Mouse (Mus musculus) yolk sac, embryonic 10.5 days (tissue): ENCODE results near the gene Slc22a15.
"Not testable (repeated sequence)": the region's sequence is repeated elsewhere in the genome, so short reads cannot be mapped to it uniquely, and the experiment has no call there.

Experiments
- DNase-seq: peaks from one replicate; pipeline ENCODE4 v3.0.0-alpha.2; 2017; ENCODE audit warnings: low spot score

Gene Slc22a15

DNA sequence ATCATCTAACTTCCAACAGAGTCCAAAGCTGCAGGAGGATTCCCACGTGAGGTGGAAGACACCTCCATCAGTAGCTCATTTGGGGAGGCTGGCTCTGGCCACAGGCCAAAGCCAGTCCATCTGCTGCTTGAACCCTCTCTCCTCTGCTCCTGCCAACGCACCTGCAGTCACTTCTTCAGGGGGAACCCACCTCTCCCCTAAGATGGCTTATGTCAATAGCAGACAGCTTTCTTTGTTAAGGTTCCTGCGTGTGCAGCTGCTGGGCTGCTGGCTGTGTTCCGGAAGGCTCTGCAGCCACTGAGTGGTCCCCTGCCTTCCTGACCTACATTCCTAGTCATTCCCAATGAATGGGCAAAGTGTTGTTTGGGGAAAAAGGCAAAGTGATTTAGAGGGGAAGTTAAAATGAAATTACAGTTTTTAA lies 57.2 kb downstream of the Slc22a15 start:
- no peak for DNase-seq

DNA sequence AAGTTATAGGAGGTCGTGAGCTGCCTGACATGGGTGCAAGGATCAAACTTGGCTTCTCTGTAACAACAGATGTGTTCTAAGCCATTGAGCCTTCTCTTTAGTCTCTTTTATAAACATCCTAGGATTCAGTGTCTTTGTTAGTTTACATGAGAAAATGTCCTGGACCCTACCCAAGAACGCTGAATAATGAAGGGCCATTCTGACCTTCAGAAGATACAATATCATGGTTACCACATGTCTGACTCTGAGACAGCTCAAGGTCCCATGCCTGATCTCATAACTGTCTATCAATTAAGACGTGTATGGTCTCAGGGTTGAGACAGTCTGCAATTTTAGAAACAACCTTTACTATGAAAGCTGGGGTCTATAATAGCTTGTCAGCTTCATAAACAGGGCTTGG lies 62.4 kb downstream of the Slc22a15 start:
- DNase-seq = no peak

DNA sequence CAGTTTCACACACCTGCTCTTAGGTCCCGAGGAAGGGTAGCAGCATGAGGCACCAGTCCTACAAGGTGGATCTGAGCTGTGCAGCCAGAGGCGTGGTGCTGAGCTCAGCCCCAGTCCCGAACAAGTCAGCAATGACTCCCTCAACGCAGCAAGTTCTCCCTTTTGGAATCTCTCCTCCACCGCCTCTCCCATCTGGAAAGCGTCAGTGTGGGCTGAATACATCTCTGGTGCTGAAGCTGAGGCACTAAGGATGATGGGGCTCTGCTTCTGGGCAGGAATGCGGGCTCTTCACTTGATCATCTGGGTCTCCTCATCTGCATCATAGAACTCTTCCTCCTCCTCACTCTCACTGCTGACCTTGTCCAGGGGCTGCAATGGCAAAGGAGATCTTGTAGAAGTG lies 64.1 kb downstream of the Slc22a15 start:
- no peak for DNase-seq

DNA sequence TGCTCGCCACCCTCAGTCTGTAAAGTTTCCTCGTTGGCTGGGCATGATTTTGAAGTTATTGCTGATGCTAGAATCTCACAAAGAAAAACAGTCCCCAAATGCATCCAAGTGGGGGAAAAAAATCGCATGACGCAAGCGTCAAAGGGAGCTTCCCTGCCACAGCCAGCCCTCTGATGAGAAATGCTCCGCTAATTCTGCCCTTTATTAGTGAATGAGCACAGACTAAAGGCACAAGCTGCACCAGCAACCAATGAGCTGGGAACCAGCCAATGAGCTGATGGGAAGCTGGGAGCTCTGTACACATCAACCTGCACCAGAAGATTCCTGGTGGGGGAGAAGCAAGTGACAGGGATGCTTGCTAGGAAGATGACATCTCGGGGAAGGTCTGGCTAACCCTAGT lies 64.5 kb downstream of the Slc22a15 start:
- DNase-seq = no peak

DNA sequence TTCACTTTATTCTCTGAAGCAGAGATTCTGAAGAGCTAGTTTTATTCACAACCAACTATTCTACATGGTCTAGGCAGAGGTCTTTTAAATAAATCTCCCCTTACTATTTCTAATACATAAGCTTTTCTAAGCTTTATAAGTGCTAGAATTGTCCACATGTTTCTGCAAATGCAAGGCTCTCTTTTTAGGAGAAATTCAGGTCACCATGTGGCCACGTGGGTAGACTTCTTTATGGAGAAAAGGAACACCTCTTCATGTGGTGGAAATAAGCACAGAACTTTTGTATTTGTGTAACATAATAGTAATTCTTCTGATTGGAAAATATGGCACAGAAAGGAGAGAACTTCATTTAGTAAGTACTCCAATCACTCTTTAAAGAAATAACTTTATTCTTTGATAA lies 70.2 kb downstream of the Slc22a15 start:
- DNase-seq = no peak

DNA sequence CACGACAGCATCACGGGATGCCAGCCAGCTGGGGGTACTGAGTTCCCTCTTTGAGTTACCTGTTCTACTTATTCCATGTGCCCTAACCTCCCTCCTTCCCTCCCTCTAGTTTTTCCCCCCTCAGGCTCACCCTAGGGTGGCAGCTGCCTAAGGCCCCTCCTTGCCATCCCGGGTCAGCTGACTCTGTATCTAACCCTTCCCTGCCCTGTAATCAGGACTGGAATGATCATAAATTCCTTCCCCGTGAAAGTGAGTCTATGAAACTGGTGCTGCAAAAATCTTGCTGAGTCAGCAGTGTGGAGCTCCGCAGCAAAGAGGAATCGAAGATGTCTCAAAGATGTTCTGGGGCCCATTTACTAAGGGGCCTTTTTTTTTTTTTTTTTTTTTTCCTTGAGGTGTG lies 72.9 kb downstream of the Slc22a15 start:
- DNase-seq = no peak

DNA sequence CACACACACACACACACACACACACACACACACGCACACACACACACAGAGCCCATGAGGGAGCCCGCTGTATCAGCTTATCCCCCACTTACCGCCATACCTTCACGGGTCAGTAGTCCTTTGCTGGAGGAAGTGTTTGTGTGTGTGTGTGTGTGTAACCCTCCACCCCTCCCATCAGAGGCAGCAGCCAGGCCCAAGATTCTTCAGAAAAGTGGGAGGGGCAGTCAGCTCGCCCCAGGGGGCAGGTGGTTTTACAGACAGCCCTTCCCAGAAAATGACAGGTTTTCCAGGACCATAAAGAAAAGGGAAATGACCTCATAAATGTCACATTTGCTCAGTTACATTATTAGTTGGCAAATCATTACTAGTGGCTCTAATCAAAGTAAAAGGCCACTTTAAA lies 75.4 kb downstream of the Slc22a15 start, which contains the start of gene Mab21l3:
Gene Mab21l3, minus strand, starts transcription at position 144 of the 400 bp plus-strand sequence.
- DNase-seq = no peak

DNA sequence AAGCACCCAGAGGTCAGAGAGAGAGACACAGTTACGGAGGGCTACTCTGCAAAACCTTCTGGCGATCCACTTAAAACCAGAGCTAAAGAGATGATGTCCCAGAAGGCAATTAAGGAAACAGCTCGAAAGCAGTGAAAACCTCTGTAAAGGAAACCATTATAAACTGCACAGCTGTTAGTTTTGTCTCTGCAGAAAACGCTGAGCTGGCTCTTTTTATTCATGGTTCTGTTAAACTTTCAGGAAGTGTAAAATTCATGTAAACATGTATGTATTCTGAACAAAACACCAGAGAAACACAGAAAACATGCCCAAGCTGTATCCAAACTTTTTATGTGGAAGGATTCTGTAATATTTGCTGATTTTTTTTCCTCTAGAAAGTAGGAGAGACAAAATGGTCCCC lies 78.2 kb downstream of the Slc22a15 start:
- DNase-seq = no peak

DNA sequence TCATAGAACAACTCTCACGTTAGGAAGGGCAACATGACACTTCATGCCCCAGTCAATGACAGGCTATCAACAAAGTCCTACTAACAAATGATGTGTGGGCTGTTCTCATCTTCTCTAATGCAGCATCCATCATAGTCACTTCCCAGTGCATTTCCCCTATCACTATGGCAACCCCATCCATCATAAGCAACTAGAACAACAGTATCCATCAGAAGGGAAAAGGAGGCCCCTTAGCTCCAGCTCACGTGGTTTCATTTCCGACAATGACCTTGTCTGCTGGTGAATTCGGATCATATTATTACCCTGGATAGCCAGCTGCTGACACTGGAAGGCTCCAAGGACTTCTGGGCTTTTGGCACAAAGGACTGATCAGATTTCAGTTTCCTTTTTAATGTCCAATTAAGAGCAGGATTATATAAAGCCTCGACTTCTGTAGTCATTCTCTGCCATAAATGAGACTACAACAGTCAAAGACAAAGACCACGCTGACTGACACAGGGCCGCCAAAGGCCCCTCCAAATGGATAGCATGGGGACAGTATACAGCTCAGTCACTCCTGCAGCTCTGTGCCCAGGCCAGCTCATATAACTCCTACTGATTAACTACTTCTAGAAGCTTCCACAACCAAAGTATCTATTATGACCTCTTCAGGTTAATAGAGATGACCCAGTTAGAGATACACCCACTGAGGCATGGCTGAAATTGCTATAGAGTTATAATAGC lies 81.7 kb downstream of the Slc22a15 start:
- no peak for DNase-seq

DNA sequence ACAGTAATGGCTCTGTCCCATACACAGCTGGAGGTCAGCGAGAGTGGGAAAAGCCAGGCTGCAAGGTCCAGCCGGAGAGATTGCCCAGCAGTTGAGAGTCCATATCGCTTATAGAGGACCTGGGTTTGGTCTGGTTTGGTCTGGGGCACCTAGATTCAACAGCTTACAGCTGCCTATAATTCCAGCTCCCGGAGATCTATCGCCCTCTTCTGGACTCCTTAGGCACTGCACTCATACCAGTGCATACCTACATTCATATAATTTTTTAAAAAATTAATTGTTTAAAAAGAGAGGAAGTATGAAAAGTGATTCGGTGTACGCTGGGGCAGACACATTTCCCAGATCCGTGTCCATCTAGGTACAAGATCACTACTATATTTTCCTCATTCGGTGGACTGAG lies 84.9 kb downstream of the Slc22a15 start:
- DNase-seq = no peak

DNA sequence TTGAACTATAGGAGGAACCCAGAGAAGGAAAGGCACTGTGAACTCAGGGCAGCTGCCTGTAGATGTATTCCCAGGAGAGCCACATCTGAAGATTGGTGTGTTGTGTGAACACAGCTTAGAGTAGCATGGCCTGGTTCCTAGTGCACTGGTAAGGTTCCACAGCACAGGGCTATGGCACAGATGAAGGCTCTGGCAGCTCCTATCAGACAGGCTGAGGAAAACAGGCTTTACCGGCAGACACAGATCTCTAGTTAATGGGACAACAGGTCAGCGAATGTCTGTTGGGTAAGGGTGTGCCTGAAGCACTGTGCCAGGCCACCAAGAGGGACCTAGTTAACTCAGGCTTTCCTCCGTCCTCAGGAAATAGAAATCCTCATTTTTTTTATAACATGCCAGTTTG lies 87.3 kb downstream of the Slc22a15 start:
- DNase-seq = no peak

DNA sequence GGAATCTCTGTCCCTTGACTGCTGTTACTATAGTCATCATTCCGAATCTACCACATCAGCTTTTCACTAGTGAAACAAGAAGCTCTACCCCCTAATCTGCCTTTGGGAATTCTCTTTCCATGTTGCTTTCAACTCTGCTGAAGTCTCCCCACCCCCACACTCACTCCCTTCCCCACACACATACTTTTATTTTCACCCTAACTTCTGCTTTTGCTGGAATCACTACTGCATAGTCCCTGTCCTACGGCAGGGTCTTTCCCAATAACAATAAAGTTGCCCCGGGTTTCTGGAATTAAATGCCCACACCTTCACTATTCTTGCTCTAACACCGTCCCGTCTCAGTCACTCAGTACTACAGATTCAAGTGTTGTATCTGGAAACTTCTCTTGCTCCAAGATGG lies 87.7 kb downstream of the Slc22a15 start:
- DNase-seq = no peak

DNA sequence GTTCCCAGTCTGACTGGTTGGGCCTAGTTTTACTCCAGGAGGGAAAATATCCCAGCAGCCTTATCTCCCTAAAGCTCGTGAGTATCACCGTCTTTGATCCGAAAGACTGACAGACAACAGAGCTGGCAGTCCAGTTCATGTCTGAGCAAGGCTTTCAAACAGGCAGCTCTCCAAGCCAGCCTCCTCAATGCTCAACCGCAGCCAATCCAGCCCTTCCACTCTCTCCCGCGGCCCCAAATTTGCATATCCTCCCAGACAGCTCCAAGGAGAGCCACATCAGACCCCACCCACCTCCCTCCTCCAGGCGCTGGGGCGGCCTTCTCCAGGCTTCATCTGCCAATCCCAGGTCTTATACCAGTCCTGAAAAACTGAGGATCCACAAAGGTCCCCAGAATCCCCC lies 88.2 kb downstream of the Slc22a15 start:
- DNase-seq = peak; percentile 91

DNA sequence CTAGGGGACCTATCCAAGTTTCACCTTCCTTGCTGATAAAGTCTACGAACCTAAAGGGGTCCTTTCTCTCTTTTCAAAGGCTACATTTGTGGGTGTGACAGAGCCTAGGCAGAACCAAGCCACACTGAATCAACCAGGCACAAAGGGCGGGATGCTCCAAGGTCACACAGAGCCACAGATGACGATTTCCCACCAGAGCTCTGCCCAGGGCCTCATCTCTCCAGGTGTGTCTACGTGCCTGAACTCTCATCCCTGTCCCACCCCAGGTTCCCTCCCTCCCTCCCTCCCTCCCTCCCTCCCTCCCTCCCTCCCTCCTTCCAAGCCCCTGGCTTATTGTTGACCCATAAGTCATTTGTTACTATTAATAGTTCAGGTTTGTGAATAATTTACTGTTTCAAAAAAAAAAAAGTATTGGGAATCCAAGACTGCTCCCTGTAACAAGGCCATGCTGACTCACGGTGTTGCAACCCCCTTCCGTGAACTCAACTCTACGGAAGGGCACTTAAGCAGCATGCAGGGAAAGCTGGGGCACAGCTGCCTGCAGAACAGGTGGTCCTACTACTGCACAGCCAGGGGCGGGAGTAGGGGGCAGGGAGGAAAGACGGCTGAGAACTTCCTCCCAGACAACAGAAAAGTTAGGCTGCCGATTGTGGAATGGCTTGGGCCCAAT lies 92.9 kb downstream of the Slc22a15 start:
- peak; percentile 77 for DNase-seq

DNA sequence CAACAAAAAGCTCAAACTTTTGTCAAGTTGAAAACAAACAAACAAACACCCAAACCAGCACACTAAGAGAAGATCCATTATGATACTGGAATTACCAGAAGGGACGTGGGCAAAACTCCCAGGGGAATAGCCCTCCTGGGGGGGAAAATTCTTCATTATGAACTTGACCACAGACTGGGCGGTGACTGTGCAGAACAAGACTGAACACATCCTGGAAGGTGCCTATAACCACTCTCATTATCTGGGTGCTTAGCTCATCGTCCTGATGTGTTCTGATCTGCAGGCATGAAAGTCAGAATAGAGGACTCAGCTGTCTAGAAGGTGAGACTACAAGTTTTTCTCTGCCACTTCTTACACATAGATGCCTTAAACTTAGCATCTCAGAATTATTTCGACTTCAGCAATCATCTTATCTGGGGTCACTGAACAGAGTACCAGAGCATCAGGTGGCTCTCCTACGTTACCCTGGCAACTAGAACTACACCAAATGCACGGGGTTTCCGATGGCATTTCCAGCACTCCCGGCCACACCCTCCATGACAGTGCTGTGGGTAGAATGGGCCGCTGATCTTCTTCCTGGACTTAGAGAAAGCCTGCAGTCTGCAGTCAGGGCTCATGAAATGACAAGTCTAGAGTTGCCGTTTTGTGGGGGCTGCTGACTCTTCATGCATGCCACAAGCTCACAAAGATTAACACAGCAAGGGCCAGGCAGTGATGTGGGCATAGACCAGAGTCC lies 94.2 kb downstream of the Slc22a15 start:
- no peak for DNase-seq

DNA sequence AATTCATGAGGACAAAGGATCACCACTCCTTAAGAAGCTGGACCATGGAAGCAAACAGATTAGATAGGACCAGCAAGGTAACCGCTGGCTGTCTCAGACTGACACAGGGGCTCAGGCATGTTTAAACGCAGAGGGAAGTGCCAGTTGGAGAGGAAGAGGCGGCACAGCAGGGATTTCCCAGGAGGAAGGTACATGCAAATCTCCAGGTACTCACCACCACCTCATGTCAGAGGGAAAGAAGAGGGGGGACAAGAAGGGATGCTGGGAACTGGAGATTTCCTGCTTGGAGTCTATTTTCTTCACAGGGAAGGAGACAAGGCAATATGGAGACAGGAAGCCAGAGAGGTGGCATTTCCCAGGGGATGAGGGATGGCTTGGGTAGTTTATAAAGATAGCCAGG lies 95.7 kb downstream of the Slc22a15 start:
- peak; percentile 41 for DNase-seq

DNA sequence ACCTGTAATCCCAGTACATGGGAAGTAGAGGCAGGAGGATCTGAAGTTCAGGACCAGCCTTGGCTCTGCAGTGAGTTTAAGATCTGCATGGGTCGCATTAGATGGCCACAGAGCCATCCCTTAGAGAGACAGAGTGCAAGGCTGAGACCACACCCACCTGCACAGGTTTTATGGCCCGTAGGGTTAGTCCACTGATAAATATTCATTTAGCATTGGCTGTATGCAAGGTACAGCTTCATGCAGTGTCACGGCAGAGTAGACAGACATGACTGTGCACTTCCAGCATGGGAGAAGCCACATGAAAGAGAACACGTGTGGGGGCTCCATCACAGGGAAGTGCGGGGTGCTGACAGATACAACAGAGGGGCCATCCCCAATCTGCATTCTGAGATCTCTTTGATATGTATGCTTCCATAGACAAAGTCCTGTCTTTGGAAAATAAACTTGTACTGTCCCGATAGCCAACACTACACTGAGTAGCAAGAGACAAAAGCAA lies 97.0 kb downstream of the Slc22a15 start:
- no peak for DNase-seq

DNA sequence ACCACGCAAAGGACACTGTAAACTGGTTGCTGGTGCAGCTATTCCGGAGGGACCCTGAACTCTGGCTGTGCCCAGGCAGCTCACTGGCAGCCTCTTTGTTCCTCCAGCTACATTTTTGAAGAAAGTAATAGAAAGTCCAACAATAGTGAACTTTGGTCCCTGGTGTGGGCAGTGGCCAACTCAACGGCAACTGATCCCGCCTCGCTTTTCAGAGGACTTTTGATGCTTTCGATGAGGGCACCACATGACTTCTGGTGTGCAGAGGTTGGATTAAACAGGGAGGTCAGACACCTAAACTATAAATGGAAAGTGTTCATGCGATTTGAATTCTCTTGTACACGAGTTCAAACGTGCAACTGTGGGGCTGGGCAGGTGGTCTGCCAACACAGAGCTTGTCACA lies 99.9 kb downstream of the Slc22a15 start:
- DNase-seq = no peak

DNA sequence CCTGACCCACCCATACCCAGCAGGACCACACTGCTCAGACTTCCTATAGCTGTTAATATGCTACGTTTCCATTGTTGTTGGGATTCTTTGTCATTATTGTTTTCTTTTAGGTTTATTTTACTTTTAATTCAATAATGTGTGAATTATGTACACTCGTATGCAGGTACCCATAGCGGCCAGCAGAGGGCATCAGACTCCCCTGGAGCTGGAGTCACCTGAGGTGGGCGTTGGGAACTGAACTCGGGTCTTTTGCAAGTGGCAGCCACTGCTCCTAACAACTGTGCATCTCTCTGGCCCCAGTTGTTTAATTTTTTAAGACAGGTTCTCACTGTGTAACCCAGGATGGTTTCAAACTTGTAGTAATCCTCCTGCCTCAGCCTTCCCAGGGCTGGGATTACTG lies 102.2 kb downstream of the Slc22a15 start:
- DNase-seq = no peak

DNA sequence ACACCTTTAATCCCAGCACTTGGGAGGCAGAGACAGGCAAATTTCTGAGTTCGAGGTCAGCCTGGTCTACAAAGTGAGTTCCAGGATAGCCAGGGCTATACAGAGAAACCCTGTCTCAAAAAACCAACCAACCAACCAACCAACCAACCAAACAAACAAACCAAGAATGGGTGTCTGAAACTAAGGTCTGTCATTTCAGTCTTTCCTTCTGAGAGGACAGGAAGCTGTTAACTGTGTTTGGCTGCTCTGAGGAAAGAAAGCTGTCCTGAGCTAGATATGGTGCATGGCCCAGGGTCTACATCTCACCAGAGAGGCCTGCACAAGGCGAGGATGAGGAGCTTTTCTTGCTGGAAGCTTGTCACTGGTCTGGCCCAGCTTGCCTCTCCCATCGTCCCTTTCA lies 103.5 kb downstream of the Slc22a15 start:
- not testable (repeated sequence) for DNase-seq

DNA sequence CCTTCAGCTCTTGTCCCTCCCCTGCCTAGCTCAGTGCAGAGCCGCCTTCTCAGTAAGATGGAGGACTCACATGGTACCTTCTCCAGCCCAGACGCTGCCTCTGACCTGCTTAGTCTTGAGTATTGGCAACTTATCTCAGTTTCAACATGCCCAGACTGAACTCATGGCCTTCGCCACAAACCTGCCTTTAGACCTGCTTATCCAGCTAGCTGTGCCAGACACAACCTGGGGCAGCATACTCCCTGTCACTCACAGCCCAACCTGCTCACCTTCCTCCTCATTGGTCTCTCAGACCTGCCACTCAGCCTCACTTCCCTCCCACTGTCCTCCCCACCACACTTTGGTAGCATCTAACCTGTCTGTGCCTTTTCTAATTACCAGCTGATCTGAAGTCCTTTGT lies 108.2 kb downstream of the Slc22a15 start:
- no peak for DNase-seq

DNA sequence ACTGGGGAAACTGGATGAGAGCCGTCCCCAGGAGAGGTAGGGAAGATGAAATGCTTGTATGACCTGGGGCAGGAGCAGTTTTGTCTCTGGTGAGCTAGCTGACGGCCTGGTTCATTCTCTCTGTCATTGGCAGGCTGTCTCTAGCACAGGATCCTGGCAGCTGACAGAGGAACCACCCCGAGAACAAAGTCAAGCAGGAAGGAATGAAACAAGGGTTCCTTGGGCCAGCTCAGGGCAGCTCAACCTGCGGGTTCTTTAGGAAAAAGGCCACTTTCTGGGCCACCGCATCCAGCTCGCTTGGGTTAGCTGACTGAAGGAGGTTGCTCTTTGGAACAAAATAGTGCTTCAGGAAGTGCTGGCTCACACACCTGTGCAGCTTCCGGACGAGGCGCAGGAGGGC lies 109.5 kb downstream of the Slc22a15 start:
- DNase-seq = no peak
